ENCODE assay signal across 17 mouse cellular contexts in genomic region chr6:87615696-87616083, GRCm38 (mm10). TPM values are rescaled to one million over a fixed set of nuclear protein-coding genes. Genes with fewer than 3 reads are reported as not detected.
DNase-seq lines count a peak whose midpoint lies in the region; ATAC-seq and TF ChIP-seq lines count a peak whose summit lies in the region.
"Had no signal": no experiment of that assay in that cellular context is flagged by ENCODE, and none has a peak within 500 bp of the region (broad histone marks: within the 10 kb centered on the region; RNA-seq: fewer than 3 reads in every experiment).

No protein-coding gene starts in this region.

- TF ChIP-seq CTCF in testis, adult 2 months (IDR thresholded peaks at IDR 0.05; ENCODE audit: control insufficient read depth, insufficient read depth, insufficient replicate concordance, low read depth, low read length): no peak

- WGBS in forebrain, embryonic 13.5 days: 81% methylated on average over 14 of the region's 14 CpGs

- H3K27me3 ChIP-seq in testis, adult 2 months (ENCODE audit: control insufficient read depth, insufficient read depth, low read length): no peaks in the 10 kb centered on the region
- no peaks in the 10 kb centered on the region for H3K27me3 ChIP-seq in forebrain, embryonic 13.5 days
- H3K27me3 ChIP-seq: limb, embryonic 13.5 days had no signal

- peak; percentile 59 for DNase-seq in heart, adult 11 months
- DNase-seq in heart, postnatal 4 days: no peak
- DNase-seq in testis, postnatal 14 days (ENCODE audit: low spot score): no peak
- DNase-seq in embryo, embryonic 10.5 days (ENCODE audit: low spot score): no peak
- no peak for DNase-seq in kidney, adult 11 months
- DNase-seq in kidney, postnatal 10 days: no peak
- DNase-seq: cerebellum, adult 9-10 months; heart, adult 2 months; heart, postnatal 36 days; kidney, postnatal 14 days; layer of hippocampus, postnatal 36 days; lung, adult 2 months; right cerebral cortex, postnatal 4 days had no signal

- H3K4me1 ChIP-seq in testis, adult 2 months (ENCODE audit: control insufficient read depth, insufficient read depth, low read length): peaks cover 2% of the 10 kb centered on the region
- peaks cover 3% of the 10 kb centered on the region; the same call in 1 of the 2 replicates for H3K4me1 ChIP-seq in forebrain, embryonic 13.5 days
- H3K4me1 ChIP-seq: limb, embryonic 13.5 days had no signal

- H3K4me2 ChIP-seq in forebrain, embryonic 13.5 days: peak overlapping the region; percentile 15; the same call in 1 of the 2 replicates
- H3K4me2 ChIP-seq: limb, embryonic 13.5 days had no signal

- TF ChIP-seq POLR2A in testis, adult 2 months (IDR thresholded peaks at IDR 0.05; ENCODE audit: control insufficient read depth, low read depth, low read length): no peak

- no peak overlapping the region for H3K27ac ChIP-seq in testis, adult 2 months (ENCODE audit: control insufficient read depth, insufficient read depth, low read depth, low read length)
- peak overlapping the region; percentile 40; the same call in 1 of the 2 replicates for H3K27ac ChIP-seq in forebrain, embryonic 13.5 days
- H3K27ac ChIP-seq: heart, adult 2 months; limb, embryonic 13.5 days; stomach, postnatal 0 days had no signal

- H3K4me3 ChIP-seq in testis, adult 2 months (ENCODE audit: control insufficient read depth, low read depth, low read length): peak overlapping the region; percentile 14; the same call in 1 of the 2 replicates
- no peak overlapping the region for H3K4me3 ChIP-seq in forebrain, embryonic 13.5 days
- H3K4me3 ChIP-seq: heart, adult 2 months; limb, embryonic 13.5 days had no signal

- peak; percentile 83 for ATAC-seq in forebrain, embryonic 13.5 days

- H3K9ac ChIP-seq in forebrain, embryonic 13.5 days: no peak overlapping the region
- H3K9ac ChIP-seq: limb, embryonic 13.5 days had no signal

- H3K36me3 ChIP-seq in testis, adult 2 months (ENCODE audit: control insufficient read depth, insufficient read depth, low read length): no peaks in the 10 kb centered on the region
- H3K36me3 ChIP-seq in forebrain, embryonic 13.5 days (ENCODE audit: poor library complexity, severe bottlenecking): no peaks in the 10 kb centered on the region
- H3K36me3 ChIP-seq: limb, embryonic 13.5 days had no signal

- no peaks in the 10 kb centered on the region for H3K9me3 ChIP-seq in forebrain, embryonic 13.5 days (replicated peaks)
- H3K9me3 ChIP-seq: limb, embryonic 13.5 days had no signal

RNA-seq across cellular contexts. Expression of gene Prokr1, which starts 25.1 kb away (rescaled TPM):
- total RNA-seq in heart, postnatal 4 days (2021): 1 to 10 TPM in 1 of 2 experiments, under 1 TPM in 1; 0.88 to 1.1 TPM
- polyA plus RNA-seq in testis, adult 2 months (2012; rRNA removed): 0.77 and 0.98 TPM in 2 replicates
- polyA plus RNA-seq in forebrain, embryonic 13.5 days (2015; fragmentation: Nextera tagmentation; extraction: Ambion mirVana): 5.0 and 5.9 TPM in 2 replicates

RNA-seq across cellular contexts. Expression of gene Aplf, which starts 56.3 kb away (rescaled TPM):
- 1 to 10 TPM; 2.7 to 3.1 TPM for total RNA-seq in heart, postnatal 4 days (2021)
- polyA plus RNA-seq in testis, adult 2 months (2012; rRNA removed): 3.3 and 3.8 TPM in 2 replicates
- polyA plus RNA-seq in forebrain, embryonic 13.5 days (2015; fragmentation: Nextera tagmentation; extraction: Ambion mirVana): 12.7 and 12.9 TPM in 2 replicates
